Mouse (Mus musculus) layer of hippocampus, adult 2 months (tissue): ENCODE measurements at regions not wholly inside any gene's neighbourhood (a gene's known extent, or its start where the extent isn't known, plus 50 kb on each side); places are given as distances from the start of the nearest gene placed in this dataset.
A peak's percentile ranks its signal among the peaks of the same experiment; 100 is the strongest.

Source experiments
- DNase-seq, 2 experiments: peaks; one replicate each; pipeline ENCODE4 v3.0.0; 2022; ENCODE audit warnings: low spot score in 2 of 2
- H3K27ac ChIP-seq: fragments of 200-600 bp; 2 replicates; pipeline ENCODE4 v1.8.1; 2022
- H3K4me3 ChIP-seq: fragments of 200-600 bp; 2 replicates; pipeline ENCODE4 v1.8.1; 2022; ENCODE audit warnings: mild to moderate bottlenecking
- CTCF ChIP-seq: fragments of 200-600 bp; conservative IDR thresholded peaks from 2 replicates; pipeline ENCODE4 v1.8.1; 2022; ENCODE audit warnings: antibody characterized with exemption, mild to moderate bottlenecking, moderate library complexity

DNA sequence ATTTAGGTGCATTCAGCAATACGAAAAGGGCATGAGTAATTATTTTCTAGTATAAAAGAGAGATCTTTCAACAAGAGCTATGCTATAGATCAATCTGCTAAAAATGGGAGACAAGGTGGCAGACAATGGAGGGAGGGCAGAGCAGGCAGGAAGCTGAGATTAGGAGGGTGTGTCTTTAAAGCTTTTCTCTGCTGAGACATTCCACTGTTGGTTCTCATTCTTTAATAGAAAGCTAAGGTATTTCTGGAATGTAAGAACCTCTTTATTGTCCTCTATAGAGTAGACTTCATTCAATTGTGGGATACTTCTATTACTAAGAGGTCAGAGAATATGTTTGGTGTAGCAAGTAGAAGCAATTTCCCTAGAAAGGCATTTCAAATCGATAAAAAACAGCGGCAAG is 581.6 kb upstream of the Gm38303 start:
- H3K27ac ChIP-seq: no peak overlapping the region
- no peak for DNase-seq

GRCm38 (mm10) chr3:10891981-10892380 is 556.5 kb upstream of the Gm38303 start:
- DNase-seq: peak; percentile 42 to 51
- Histone ChIP-seq H3K27ac (peak overlapping the region; percentile 28; the same call in 1 of the 2 replicates), H3K4me3 (no peak overlapping the region)
- TF ChIP-seq CTCF: no peak

More for the DNA sequence above, 581.6 kb upstream of the Gm38303 start:
- TF ChIP-seq CTCF: no peak
- no peak overlapping the region for H3K4me3 ChIP-seq
